Mouse (Mus musculus) cerebellum, adult 2 months (tissue): ENCODE data around the gene Rimbp3. TPM values are rescaled to one million over a fixed set of nuclear protein-coding genes. Genes with fewer than 3 reads are reported as not detected.
A peak's percentile ranks its signal among the peaks of the same experiment; 100 is the strongest.
"Not testable (repeated sequence)": the region's sequence is repeated elsewhere in the genome, so short reads cannot be mapped to it uniquely, and the experiment has no call there.

Experiments used
- DNase-seq, 2 experiments: peaks; one replicate each; pipeline ENCODE4 v3.0.0; 2021
- H3K27ac ChIP-seq: fragments of 200-500 bp; 2 replicates; pipeline ENCODE4 v1.5.1; 2012; ENCODE audit warnings: low read length, control low read depth, inconsistent platforms; ENCODE audit not compliant: insufficient read depth
- H3K27me3 ChIP-seq: fragments of 200-500 bp; 2 replicates; pipeline ENCODE4 v1.6.1; 2012; ENCODE audit warnings: inconsistent platforms, mild to moderate bottlenecking, low read length, moderate library complexity; ENCODE audit not compliant: control insufficient read depth, insufficient read depth
- H3K4me1 ChIP-seq: fragments of 200-500 bp; 2 replicates; pipeline ENCODE4 v1.6.1; 2011; ENCODE audit warnings: low read length; ENCODE audit not compliant: control insufficient read depth, insufficient read depth
- H3K4me3 ChIP-seq: fragments of 200-500 bp; replicated peaks from 2 replicates; pipeline ENCODE3; 2011; ENCODE audit warnings: mild to moderate bottlenecking, low read depth, low read length, control low read depth; ENCODE audit not compliant: insufficient read depth
- CTCF ChIP-seq: fragments of 200-500 bp; IDR thresholded peaks from 2 replicates; pipeline ENCODE4 v1.5.1; 2011; ENCODE audit warnings: low read depth, mild to moderate bottlenecking, control low read depth, low read length, moderate library complexity, borderline replicate concordance; ENCODE audit not compliant: insufficient read depth
- POLR2A ChIP-seq: fragments of 200-500 bp; IDR thresholded peaks from 2 replicates; pipeline ENCODE4 v1.6.1; 2011; ENCODE audit warnings: low read length, control low read depth, borderline replicate concordance; ENCODE audit not compliant: insufficient read depth
- WGBS: fragments of 180-500 bp; shearing (Covaris S2); methylation state at CpG from one replicate; pipeline ENCODE4 v1.1.7; 2018; 5-methylcytosine and 5-hydroxymethylcytosine counted together
- polyA plus RNA-seq: library from polyadenylated mRNA; depleted of rRNA; stranded (reverse); fragments of >200 nt; gene quantifications from 2 replicates; pipeline ENCODE4 v1.2.3, GENCODE M21; 2012; rRNA removed

The Rimbp3 gene
- 0.55 and 0.57 TPM in 2 replicates for polyA plus RNA-seq

GRCm38 (mm10) chr16:17208389-17209361, at the start of gene Rimbp3:
Gene Rimbp3 (plus strand): TSS chr16:17208603.
- WGBS = 1% methylated on average over 85 of the region's 85 CpGs
- 0 out of 2 replicates have a peak, but pooled peaks cover 3% of the 10 kb centered on the region for H3K4me1 ChIP-seq
- peak within 1 kb of the TSS; percentile 32 for H3K4me3 ChIP-seq
- TF ChIP-seq POLR2A = no peak
- peak; percentile 68 for TF ChIP-seq CTCF
- H3K27me3 ChIP-seq = no peaks in the 10 kb centered on the region
- DNase-seq = peak; percentile 73 to 78
- no peak within 1 kb of the TSS for H3K27ac ChIP-seq

- H3K4me1 ChIP-seq, H3K27me3 ChIP-seq, H3K27ac ChIP-seq, DNase-seq, H3K4me3 ChIP-seq: not testable (repeated sequence)
- 100% methylated on average over 1 of the region's 1 CpGs for WGBS
Measured at GRCm38 (mm10) chr16:17165478-17165877, 42.9 kb upstream of the Rimbp3 start.

- H3K4me3 ChIP-seq = no peak overlapping the region
- DNase-seq = no peak
- TF ChIP-seq CTCF = no peak
- no peak for TF ChIP-seq POLR2A
Measured at GRCm38 (mm10) chr16:17167179-17167578, 41.2 kb upstream of the Rimbp3 start.

GRCm38 (mm10) chr16:17168049-17168448, 40.4 kb upstream of the Rimbp3 start:
- H3K4me1 ChIP-seq = no peaks in the 10 kb centered on the region
- H3K27me3 ChIP-seq = no peaks in the 10 kb centered on the region
- DNase-seq = no peak
- H3K4me3 ChIP-seq = no peak overlapping the region
- TF ChIP-seq POLR2A = no peak
- TF ChIP-seq CTCF = no peak
- WGBS = 84% methylated on average over 5 of the region's 5 CpGs
- H3K27ac ChIP-seq = no peak overlapping the region

More at GRCm38 (mm10) chr16:17167179-17167578, 41.2 kb upstream of the Rimbp3 start:
- Histone ChIP-seq H3K27ac (no peak overlapping the region), H3K4me1 (no peaks in the 10 kb centered on the region), H3K27me3 (no peaks in the 10 kb centered on the region)

- DNase-seq = no peak
- Histone ChIP-seq H3K27me3 (no peaks in the 10 kb centered on the region), H3K4me3 (no peak overlapping the region), H3K27ac (no peak overlapping the region), H3K4me1 (no peaks in the 10 kb centered on the region)
- WGBS = 77% methylated on average over 2 of the region's 2 CpGs
- TF ChIP-seq POLR2A (no peak), CTCF (no peak)
Measured at GRCm38 (mm10) chr16:17175765-17176164, 32.6 kb upstream of the Rimbp3 start.

- Histone ChIP-seq H3K27ac (no peak overlapping the region), H3K4me3 (no peak overlapping the region), H3K27me3 (no peaks in the 10 kb centered on the region), H3K4me1 (no peaks in the 10 kb centered on the region; the same call in 1 of the 2 replicates)
- TF ChIP-seq POLR2A (no peak), CTCF (no peak)
- 89% methylated on average over 1 of the region's 1 CpGs for WGBS
- DNase-seq = no peak
Measured at GRCm38 (mm10) chr16:17177623-17178170, 30.7 kb upstream of the Rimbp3 start.

GRCm38 (mm10) chr16:17179706-17180105, 28.7 kb upstream of the Rimbp3 start:
- H3K27ac ChIP-seq = no peak overlapping the region
- H3K27me3 ChIP-seq = no peaks in the 10 kb centered on the region
- no peak for DNase-seq
- no peak for TF ChIP-seq POLR2A
- no peak for TF ChIP-seq CTCF
- H3K4me1 ChIP-seq = no peaks in the 10 kb centered on the region; the same call in 1 of the 2 replicates
- WGBS = 97% methylated on average over 3 of the region's 3 CpGs
- H3K4me3 ChIP-seq = no peak overlapping the region

- Histone ChIP-seq H3K4me3 (no peak overlapping the region), H3K27ac (no peak overlapping the region), H3K4me1 (no peaks in the 10 kb centered on the region; the same call in 1 of the 2 replicates), H3K27me3 (no peaks in the 10 kb centered on the region)
- TF ChIP-seq CTCF (no peak), POLR2A (no peak)
- WGBS = 52% methylated on average over 4 of the region's 4 CpGs
- no peak for DNase-seq
Measured at GRCm38 (mm10) chr16:17181382-17181781, 27.0 kb upstream of the Rimbp3 start.
